Comparison of ENCODE assay signal across 9 mouse cellular contexts in the genomic region with DNA sequence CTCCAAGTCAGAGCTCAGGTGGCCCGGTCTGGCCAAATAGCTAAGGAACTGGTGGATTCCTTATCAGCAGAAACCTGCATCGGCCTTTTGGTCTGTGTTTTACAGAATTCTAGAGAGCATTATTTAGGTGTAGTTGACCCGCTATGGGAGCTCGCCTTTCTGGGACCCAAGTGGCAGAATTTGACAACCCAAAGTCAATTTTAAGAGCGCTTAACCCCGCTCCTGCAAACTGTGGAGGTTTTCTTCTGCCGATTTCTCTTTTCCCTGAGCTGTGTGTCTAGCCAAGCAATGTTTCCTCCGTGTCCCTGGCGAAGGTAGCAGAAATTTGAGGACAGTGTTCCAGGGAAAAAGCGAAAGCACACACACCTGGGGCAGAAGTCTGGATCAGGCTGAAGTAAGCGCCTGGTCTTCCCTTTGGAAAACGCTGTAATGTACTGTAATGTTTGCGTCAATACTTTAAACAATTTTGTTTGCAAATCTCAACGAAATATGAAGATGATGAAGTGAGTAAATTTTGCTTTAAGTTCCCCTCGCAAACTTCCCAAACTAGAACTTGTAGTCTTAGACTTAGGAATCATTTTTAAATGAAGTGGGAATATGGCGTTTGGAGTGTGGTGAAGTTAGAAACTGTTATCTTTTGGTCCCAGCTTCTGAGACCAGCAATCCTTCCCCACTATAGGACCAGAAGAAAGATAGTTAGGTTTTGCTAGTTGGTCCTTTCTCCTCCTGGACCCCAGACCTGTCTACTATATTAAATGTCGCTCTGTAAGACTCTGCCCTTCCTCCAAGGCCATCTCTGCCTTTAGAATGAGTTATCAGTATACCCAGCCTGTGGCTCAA. TPM values are rescaled to one million over a fixed set of nuclear protein-coding genes. Genes with fewer than 3 reads are reported as not detected.
DNase-seq lines count a peak whose midpoint lies in the region; ATAC-seq and TF ChIP-seq lines count a peak whose summit lies in the region.
"Had no signal": no experiment of that assay in that cellular context is flagged by ENCODE, and none has a peak within 500 bp of the region (broad histone marks: within the 10 kb centered on the region; RNA-seq: fewer than 3 reads in every experiment).

No protein-coding gene starts in this region.

- WGBS in lung, embryonic 15.5 days = 3% methylated on average over 17 of the region's 17 CpGs
- WGBS in heart, embryonic 15.5 days = 7% methylated on average over 17 of the region's 17 CpGs
- WGBS in liver, embryonic 15.5 days (ENCODE audit: insufficient replicate concordance) = 3% methylated on average over 17 of the region's 17 CpGs
- 6% methylated on average over 17 of the region's 17 CpGs for WGBS in stomach, postnatal 0 days

- ATAC-seq in lung, embryonic 15.5 days (ENCODE audit: borderline replicate concordance, extremely low read depth, low FRiP score, low TSS enrichment) = no peak
- no peak for ATAC-seq in heart, embryonic 15.5 days (replicated peaks; ENCODE audit: insufficient number of reproducible peaks, insufficient read depth, low FRiP score, low read depth)
- no peak for ATAC-seq in liver, embryonic 15.5 days (ENCODE audit: insufficient read depth)
- ATAC-seq in stomach, postnatal 0 days (ENCODE audit: low FRiP score, low TSS enrichment) = no peak
- ATAC-seq in cerebellum, adult (ENCODE audit: insufficient number of reproducible peaks, low FRiP score, low TSS enrichment) = no peak

- no peak for TF ChIP-seq CTCF in stomach, postnatal 0 days (IDR thresholded peaks at IDR 0.05; ENCODE audit: low read depth)

- peak overlapping the region; percentile 46; the same call in 1 of the 2 replicates for H3K4me3 ChIP-seq in lung, embryonic 15.5 days
- peak overlapping the region; percentile 56 for H3K4me3 ChIP-seq in heart, embryonic 15.5 days
- no peak overlapping the region for H3K4me3 ChIP-seq in liver, embryonic 15.5 days (replicated peaks)
- peak overlapping the region; percentile 40; the same call in 1 of the 2 replicates for H3K4me3 ChIP-seq in stomach, postnatal 0 days (ENCODE audit: low read depth, low read length)

- DNase-seq in lung, postnatal 36 days = no peak
- no peak for DNase-seq in stomach, postnatal 0 days (ENCODE audit: low spot score)
- no peak for DNase-seq in urinary bladder, adult 18-20 months (ENCODE audit: low spot score in 2 of 2)
- no peak for DNase-seq in spleen, adult 18-20 months
- DNase-seq: cerebellum, adult 9-10 months had no signal

- no peak overlapping the region for H3K9ac ChIP-seq in lung, embryonic 15.5 days
- no peak overlapping the region for H3K9ac ChIP-seq in heart, embryonic 15.5 days
- no peak overlapping the region for H3K9ac ChIP-seq in liver, embryonic 15.5 days
- H3K9ac ChIP-seq in stomach, postnatal 0 days (ENCODE audit: low read length) = no peak overlapping the region

- no peak overlapping the region for H3K27ac ChIP-seq in lung, embryonic 15.5 days
- no peak overlapping the region for H3K27ac ChIP-seq in heart, embryonic 15.5 days
- no peak overlapping the region for H3K27ac ChIP-seq in liver, embryonic 15.5 days (replicated peaks)
- no peak overlapping the region for H3K27ac ChIP-seq in stomach, postnatal 0 days (replicated peaks)

- no peaks in the 10 kb centered on the region for H3K36me3 ChIP-seq in lung, embryonic 15.5 days
- H3K36me3 ChIP-seq in heart, embryonic 15.5 days = no peaks in the 10 kb centered on the region
- no peaks in the 10 kb centered on the region for H3K36me3 ChIP-seq in liver, embryonic 15.5 days (replicated peaks)
- H3K36me3 ChIP-seq in stomach, postnatal 0 days (ENCODE audit: control insufficient read depth, insufficient read depth, low read length) = no peaks in the 10 kb centered on the region

- no peaks in the 10 kb centered on the region for H3K9me3 ChIP-seq in lung, embryonic 15.5 days
- H3K9me3 ChIP-seq in heart, embryonic 15.5 days (replicated peaks) = no peaks in the 10 kb centered on the region
- no peaks in the 10 kb centered on the region for H3K9me3 ChIP-seq in liver, embryonic 15.5 days (replicated peaks)
- no peaks in the 10 kb centered on the region for H3K9me3 ChIP-seq in stomach, postnatal 0 days (ENCODE audit: control insufficient read depth, low read length)

- H3K27me3 ChIP-seq in lung, embryonic 15.5 days = peaks cover 90% of the 10 kb centered on the region
- H3K27me3 ChIP-seq in heart, embryonic 15.5 days = peaks cover 96% of the 10 kb centered on the region
- peaks cover 89% of the 10 kb centered on the region for H3K27me3 ChIP-seq in liver, embryonic 15.5 days
- H3K27me3 ChIP-seq in stomach, postnatal 0 days (ENCODE audit: control insufficient read depth, insufficient read depth, low read length) = peaks cover 46% of the 10 kb centered on the region

- no peak for TF ChIP-seq EP300 in stomach, postnatal 0 days (optimal IDR thresholded peaks at IDR 0.05)

- peak overlapping the region; percentile 96 for H3K4me2 ChIP-seq in lung, embryonic 15.5 days
- peak overlapping the region; percentile 96 for H3K4me2 ChIP-seq in heart, embryonic 15.5 days
- H3K4me2 ChIP-seq in liver, embryonic 15.5 days = peak overlapping the region; percentile 58; the same call in 1 of the 2 replicates
- peak overlapping the region; percentile 67; the same call in 1 of the 2 replicates for H3K4me2 ChIP-seq in stomach, postnatal 0 days (replicated peaks; ENCODE audit: low read depth)

- H3K4me1 ChIP-seq in lung, embryonic 15.5 days = peaks cover 26% of the 10 kb centered on the region
- peaks cover 23% of the 10 kb centered on the region for H3K4me1 ChIP-seq in heart, embryonic 15.5 days (replicated peaks)
- peaks cover 4% of the 10 kb centered on the region; the same call in 1 of the 2 replicates for H3K4me1 ChIP-seq in liver, embryonic 15.5 days (replicated peaks)
- H3K4me1 ChIP-seq in stomach, postnatal 0 days (replicated peaks; ENCODE audit: control insufficient read depth, insufficient read depth) = no peaks in the 10 kb centered on the region

RNA-seq across cellular contexts. Expression of gene Vgll2, which starts 1.1 kb away (rescaled TPM):
- polyA plus RNA-seq in lung, embryonic 15.5 days (2015; fragmentation: Nextera tagmentation; extraction: Ambion mirVana) = 0.13 and 0.15 TPM in 2 replicates
- 0.19 and 0.56 TPM in 2 replicates for polyA plus RNA-seq in heart, embryonic 15.5 days (2015; fragmentation: Nextera tagmentation; extraction: Ambion mirVana)
- 0.92 and 1.2 TPM in 2 replicates for polyA plus RNA-seq in liver, embryonic 15.5 days (2015; fragmentation: Nextera tagmentation; extraction: Ambion mirVana)
- 0.13 and 0.31 TPM in 2 replicates for polyA plus RNA-seq in stomach, postnatal 0 days (2015; fragmentation: Nextera tagmentation; extraction: Ambion mirVana)
